Mouse (Mus musculus): ENCODE data around the gene 4933406M09Rik.

4933406M09Rik gene

DNA sequence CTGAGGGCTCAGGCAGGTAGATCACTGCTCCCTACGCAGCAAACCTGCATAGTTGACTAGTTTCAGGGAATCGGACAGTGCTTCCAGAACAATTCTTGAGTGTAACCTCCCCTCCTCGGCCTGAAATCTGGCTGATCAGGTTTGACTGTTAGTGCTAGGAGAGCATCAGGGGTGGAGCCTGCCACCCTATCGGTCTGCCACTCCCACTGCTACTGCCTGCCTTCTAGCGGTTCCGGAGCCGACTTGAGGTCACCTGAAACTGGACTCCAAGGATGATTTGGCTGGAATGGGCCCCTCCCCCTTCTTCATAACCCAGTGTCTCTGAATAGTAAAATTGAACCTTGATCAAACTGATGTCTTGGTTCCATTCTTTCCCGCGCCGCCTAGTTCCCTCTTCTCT, 47.3 kb downstream of the 4933406M09Rik start:
- no peak for DNase-seq (ENCODE audit: low spot score in 2 of 2)

DNA sequence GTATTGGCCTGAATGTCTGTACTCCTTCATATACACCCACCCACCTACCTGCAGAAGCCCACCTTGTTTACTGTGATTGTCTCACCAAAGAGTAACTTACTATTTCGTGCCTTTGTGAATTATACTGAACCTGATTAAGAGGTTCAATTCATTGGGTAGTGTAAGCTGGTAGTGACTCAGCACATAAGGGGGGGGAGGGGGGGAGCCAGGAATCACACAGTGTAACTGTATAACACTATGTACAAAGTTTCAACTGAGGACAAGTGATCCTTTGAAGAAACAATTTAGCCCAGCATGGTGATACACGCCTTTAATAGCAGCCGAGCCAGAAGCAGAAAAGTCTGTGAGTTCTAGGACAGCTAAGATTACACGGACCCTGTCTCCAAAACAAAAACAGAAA, 47.7 kb downstream of the 4933406M09Rik start:
- DNase-seq (ENCODE audit: low spot score in 2 of 2) = no peak

DNA sequence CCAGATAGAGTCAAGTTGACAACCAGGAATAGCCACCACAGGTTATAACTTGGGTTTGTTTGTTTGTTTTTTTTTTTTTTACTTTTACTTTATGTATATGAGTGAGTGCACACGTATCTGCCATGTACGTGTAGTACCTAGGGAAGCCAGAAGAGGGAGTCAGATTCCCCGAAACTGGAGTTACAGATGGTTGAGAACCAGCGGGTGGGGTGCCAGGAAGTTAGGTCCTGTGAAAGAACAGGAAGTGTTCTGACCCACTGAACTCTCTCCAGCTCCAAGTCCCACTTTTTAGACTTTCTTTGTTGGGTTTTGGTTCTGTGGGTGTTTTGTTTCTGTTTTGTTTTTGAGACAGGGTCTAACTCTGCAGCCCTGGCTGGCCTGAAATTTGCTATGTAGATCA, 49.7 kb downstream of the 4933406M09Rik start:
- DNase-seq (ENCODE audit: low spot score in 2 of 2) = no peak

DNA sequence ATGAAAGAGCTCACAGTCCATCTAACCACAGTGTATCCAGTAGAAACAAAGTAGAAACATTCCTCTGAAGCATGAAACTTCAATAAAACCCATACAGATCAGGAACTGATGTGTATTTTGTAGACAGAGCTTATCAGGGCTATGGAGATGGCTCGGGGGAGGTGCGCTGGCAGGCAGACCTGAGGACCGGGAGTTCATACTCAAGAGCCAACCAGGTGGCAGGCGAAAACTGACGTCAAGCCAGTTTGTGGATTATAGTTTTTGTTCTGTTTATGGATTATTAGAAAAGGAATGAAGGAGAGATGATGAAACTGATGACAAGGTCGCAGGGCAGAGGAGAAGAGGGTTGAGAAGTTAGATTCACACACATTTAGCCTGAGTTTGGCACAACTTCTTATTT, 54.7 kb downstream of the 4933406M09Rik start:
- no peak for DNase-seq (ENCODE audit: low spot score in 2 of 2)

Measured in left cerebral cortex, adult 9 months (tissue).